Mouse (Mus musculus): ENCODE data around the gene Rad9a.

DNA sequence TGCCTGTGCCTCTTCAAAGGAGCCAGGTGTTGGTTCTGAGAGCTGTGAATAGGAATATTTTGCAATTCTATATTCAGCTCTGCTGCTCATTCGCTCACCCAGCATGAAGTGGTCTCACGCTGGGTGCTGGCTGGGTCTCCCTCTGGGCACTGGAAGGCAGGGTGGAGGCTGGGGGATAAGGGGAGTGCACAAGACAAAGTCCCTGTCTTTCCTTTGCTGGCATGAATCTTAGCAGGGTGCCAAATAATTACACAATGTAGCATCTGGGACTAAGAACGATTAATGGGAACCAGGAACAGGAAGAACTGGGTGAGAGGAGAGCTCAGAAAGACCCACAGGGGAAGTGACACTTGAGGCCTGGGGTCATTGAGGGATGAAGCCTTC lies 54.4 kb downstream of the Rad9a start:
- no peak for TF ChIP-seq CTCF (IDR thresholded peaks at IDR 0.05; ENCODE audit: control insufficient read depth, insufficient read depth, insufficient read length)
- TF ChIP-seq USF1 (IDR thresholded peaks at IDR 0.05; ENCODE audit: low read depth) = no peak

Data from C2C12 (cell line).